Mouse (Mus musculus) midbrain, postnatal 0 days (tissue): Measurements from ENCODE around the gene Pkdrej. TPM values are rescaled to one million over a fixed set of nuclear protein-coding genes. Genes with fewer than 3 reads are reported as not detected.
"Not testable (repeated sequence)": the region's sequence is repeated elsewhere in the genome, so short reads cannot be mapped to it uniquely, and the experiment has no call there.

Source experiments
- ATAC-seq: fragments of 200-750 bp; cut with Nextera tagmentation; 2 replicates; pipeline ENCODE4 v1.8.0; 2017; ENCODE audit warnings: moderate number of reproducible peaks, mild to moderate bottlenecking, moderate TSS enrichment, moderate library complexity; ENCODE audit not compliant: low FRiP score
- DNase-seq: peaks from one replicate; pipeline ENCODE4 v3.0.0-alpha.2; 2015; ENCODE audit warnings: low spot score
- H3K27ac ChIP-seq: fragments of 300-500 bp; sonication (generic); 2 replicates; pipeline ENCODE4 v1.5.1; 2014; ENCODE audit warnings: low read depth, mild to moderate bottlenecking, low read length, mixed read lengths
- H3K27me3 ChIP-seq: fragments of 300-500 bp; sonication (generic); 2 replicates; pipeline ENCODE4 v1.6.1; 2014; ENCODE audit warnings: low read length, control low read depth, mixed read lengths; ENCODE audit not compliant: insufficient read depth
- H3K36me3 ChIP-seq: fragments of 300-500 bp; sonication (generic); 2 replicates; pipeline ENCODE4 v1.6.1; 2014; ENCODE audit warnings: low read length, control low read depth, mixed read lengths; ENCODE audit not compliant: insufficient read depth
- H3K4me1 ChIP-seq: fragments of 300-500 bp; sonication (generic); 2 replicates; pipeline ENCODE4 v1.6.1; 2014; ENCODE audit warnings: mild to moderate bottlenecking, control low read depth, antibody characterized with exemption, low read length, mixed read lengths; ENCODE audit not compliant: insufficient read depth
- H3K4me2 ChIP-seq: fragments of 300-500 bp; sonication (generic); 2 replicates; pipeline ENCODE4 v1.6.1; 2014; ENCODE audit warnings: low read depth, mild to moderate bottlenecking, low read length, mixed read lengths; ENCODE audit not compliant: poor library complexity, severe bottlenecking
- H3K4me3 ChIP-seq: fragments of 300-500 bp; sonication (generic); 2 replicates; pipeline ENCODE4 v1.5.1; 2014; ENCODE audit warnings: low read depth, mild to moderate bottlenecking, low read length, moderate library complexity
- H3K9ac ChIP-seq: fragments of 300-500 bp; sonication (generic); replicated peaks from 2 replicates; pipeline ENCODE4 v1.6.1; 2014; ENCODE audit warnings: mild to moderate bottlenecking, low read length, moderate library complexity, mixed read lengths; ENCODE audit not compliant: poor library complexity, severe bottlenecking
- H3K9me3 ChIP-seq: fragments of 300-500 bp; sonication (generic); 2 replicates; pipeline ENCODE4 v1.6.1; 2016; ENCODE audit warnings: low read length, control low read depth
- CTCF ChIP-seq: IDR thresholded peaks from 2 replicates; pipeline ENCODE4 v1.5.1; 2016; ENCODE audit warnings: antibody characterized with exemption, mild to moderate bottlenecking
- WGBS: fragments of 180-500 bp; shearing (Covaris S2); extraction: QIAGEN DNeasy Blood & Tissue Kit; methylation state at CpG from one replicate; pipeline ENCODE4 v1.1.7; 2014; 5-methylcytosine and 5-hydroxymethylcytosine counted together
- polyA plus RNA-seq: library from polyadenylated mRNA; unstranded; fragments of >200 nt; fragmentation: Nextera tagmentation; extraction: Ambion mirVana; gene quantifications from 2 replicates; pipeline ENCODE4 v1.2.1, GENCODE M21; 2015
- total RNA-seq: library from RNA; depleted of rRNA; stranded (reverse); fragments of >200 nt; gene quantifications from 2 replicates; pipeline ENCODE4 v1.2.3, GENCODE M21; 2014; rRNA removed

Pkdrej gene
- 0.33 and 0.57 TPM in 2 replicates for total RNA-seq
- polyA plus RNA-seq, result 0.06 and 0.16 TPM in 2 replicates

GRCm38 (mm10) chr15:85821203-85822010 lies at the start of gene Pkdrej:
TSS of gene Pkdrej (minus strand) at chr15:85821734.
- Histone ChIP-seq H3K36me3 (no peaks in the 10 kb centered on the region), H3K27ac (no peak within 1 kb of the TSS), H3K4me1 (peaks cover 6% of the 10 kb centered on the region; the same call in 1 of the 2 replicates), H3K4me3 (peak within 1 kb of the TSS; percentile 40), H3K9me3 (peaks cover 7% of the 10 kb centered on the region), H3K27me3 (peaks cover 6% of the 10 kb centered on the region; the same call in 1 of the 2 replicates), H3K9ac (peak within 1 kb of the TSS; percentile 62), H3K4me2 (peak within 1 kb of the TSS; percentile 77)
- no peak for TF ChIP-seq CTCF
- ATAC-seq, result peak; percentile 73
- peak; percentile 9 for DNase-seq
- WGBS, result 2% methylated on average over 62 of the region's 65 CpGs

- no peaks in the 10 kb centered on the region for H3K27me3 ChIP-seq
- no peak overlapping the region for H3K27ac ChIP-seq
- H3K9me3 ChIP-seq, result no peaks in the 10 kb centered on the region
- TF ChIP-seq CTCF, result peak; percentile 86
- no peaks in the 10 kb centered on the region for H3K4me1 ChIP-seq
- WGBS, result 41% methylated on average over 6 of the region's 6 CpGs
- no peak overlapping the region for H3K4me3 ChIP-seq
- ATAC-seq, result no peak
- peak; percentile 72 for DNase-seq
- H3K36me3 ChIP-seq, result 0 out of 2 replicates have a peak, but pooled peaks cover 3% of the 10 kb centered on the region
- H3K4me2 ChIP-seq, result no peak overlapping the region
- H3K9ac ChIP-seq, result no peak overlapping the region
Observed at GRCm38 (mm10) chr15:85867696-85868095, 46.2 kb upstream of the Pkdrej start.

GRCm38 (mm10) chr15:85865913-85866312 lies 44.4 kb upstream of the Pkdrej start:
- not testable (repeated sequence) for H3K4me1 ChIP-seq, ATAC-seq, H3K27ac ChIP-seq, H3K4me2 ChIP-seq, DNase-seq, H3K27me3 ChIP-seq, H3K36me3 ChIP-seq, H3K9ac ChIP-seq, H3K4me3 ChIP-seq, H3K9me3 ChIP-seq
- WGBS, result 90% methylated on average over 7 of the region's 7 CpGs

- Histone ChIP-seq H3K4me3 (peak within 1 kb of the TSS; percentile 55), H3K27me3 (no peaks in the 10 kb centered on the region), H3K36me3 (no peaks in the 10 kb centered on the region), H3K9ac (peak within 1 kb of the TSS; percentile 79), H3K4me1 (peaks cover 3% of the 10 kb centered on the region; the same call in 1 of the 2 replicates), H3K9me3 (no peaks in the 10 kb centered on the region), H3K27ac (peak within 1 kb of the TSS; percentile 86), H3K4me2 (peak within 1 kb of the TSS; percentile 91)
- ATAC-seq (peak; percentile 97), DNase-seq (peak; percentile 99)
- WGBS, result under 1% methylated on average over 42 of the region's 42 CpGs
- no peak for TF ChIP-seq CTCF
Observed at GRCm38 (mm10) chr15:85859490-85860031, 38.0 kb upstream of the Pkdrej start, which contains the start of gene Gtse1. TSS of gene Gtse1 (plus strand) at chr15:85859745.

- H3K27me3 ChIP-seq, result no peaks in the 10 kb centered on the region
- TF ChIP-seq CTCF, result no peak
- WGBS, result 8% methylated on average over 15 of the region's 15 CpGs
- H3K36me3 ChIP-seq, result no peaks in the 10 kb centered on the region
- H3K9ac ChIP-seq, result peak overlapping the region; percentile 79
- H3K4me1 ChIP-seq, result peaks cover 3% of the 10 kb centered on the region; the same call in 1 of the 2 replicates
- H3K4me3 ChIP-seq, result peak overlapping the region; percentile 55
- H3K9me3 ChIP-seq, result no peaks in the 10 kb centered on the region
- H3K4me2 ChIP-seq, result peak overlapping the region; percentile 91
- ATAC-seq (peak; percentile 62), DNase-seq (no peak)
- peak overlapping the region; percentile 86 for H3K27ac ChIP-seq
Observed at GRCm38 (mm10) chr15:85858980-85859489, 37.5 kb upstream of the Pkdrej start.
